Mouse (Mus musculus) gastrocnemius, postnatal 25 days (tissue): Measurements from ENCODE around the gene Nrip1. TPM values are rescaled to one million over a fixed set of nuclear protein-coding genes. Genes with fewer than 3 reads are reported as not detected.

Experiments used
- DNase-seq: peaks from one replicate; pipeline ENCODE4 v3.0.0; 2022
- total RNA-seq, 2 experiments: library from RNA; stranded (reverse); gene quantifications; 1 replicate in 1 of 2; 2 replicates in 1 of 2; pipeline ENCODE4 v1.2.3; 2021

Nrip1 gene
- total RNA-seq, 2 experiments from 2014 or later: 19.2 to 39.4 TPM

DNA sequence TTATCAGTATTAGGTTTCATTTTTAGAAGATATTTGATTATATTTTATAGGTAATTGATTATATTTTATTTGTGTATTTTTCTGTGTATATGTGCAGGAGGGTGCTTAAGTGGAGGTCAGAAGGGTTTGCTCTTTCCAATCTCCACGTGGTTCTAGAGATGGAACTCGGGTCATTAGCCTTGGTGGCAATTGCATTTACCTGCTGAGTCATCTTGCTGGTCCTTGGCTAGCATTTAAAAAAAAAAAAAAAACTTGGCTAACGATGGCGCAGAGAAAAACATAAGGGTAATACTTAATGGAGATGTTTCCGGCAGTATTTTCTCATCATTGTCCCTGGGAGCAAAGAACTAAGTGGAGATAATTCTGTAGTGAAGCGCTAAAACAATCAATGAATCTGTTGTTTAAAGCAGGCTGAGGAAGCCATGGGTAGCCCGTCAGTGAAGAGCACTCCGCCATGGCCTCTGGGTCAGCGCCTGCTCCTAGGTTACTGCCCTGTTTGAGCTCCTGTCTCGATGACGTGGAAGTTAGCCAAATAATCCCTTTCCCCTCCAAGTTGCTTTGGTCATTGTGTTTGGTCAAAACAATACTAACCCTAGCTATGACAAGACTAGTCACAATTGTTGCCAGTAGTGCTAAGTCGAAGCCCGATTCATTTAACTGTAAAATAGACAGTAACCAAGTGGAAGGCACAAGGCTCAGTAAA is 25.8 kb downstream of the Nrip1 start:
- DNase-seq: no peak

DNA sequence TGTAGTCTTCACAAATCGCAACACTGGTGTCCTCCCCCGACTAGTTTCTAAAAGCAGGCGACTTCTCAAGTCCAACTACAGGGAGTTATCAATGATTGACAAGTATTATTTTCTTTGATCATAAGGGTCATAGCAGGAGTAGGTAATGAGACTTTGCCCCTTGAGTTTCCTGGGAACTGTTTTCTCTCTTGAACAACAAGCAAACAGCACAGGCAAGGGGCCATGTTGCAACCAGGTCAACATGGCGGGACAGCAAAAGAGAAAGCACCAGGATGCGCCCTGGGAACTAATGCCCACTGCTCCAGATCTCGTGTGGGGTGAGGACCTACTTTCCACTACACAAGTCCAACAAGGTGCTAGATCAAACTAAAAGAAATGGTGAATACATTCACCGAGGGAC is 27.3 kb downstream of the Nrip1 start:
- DNase-seq: no peak

DNA sequence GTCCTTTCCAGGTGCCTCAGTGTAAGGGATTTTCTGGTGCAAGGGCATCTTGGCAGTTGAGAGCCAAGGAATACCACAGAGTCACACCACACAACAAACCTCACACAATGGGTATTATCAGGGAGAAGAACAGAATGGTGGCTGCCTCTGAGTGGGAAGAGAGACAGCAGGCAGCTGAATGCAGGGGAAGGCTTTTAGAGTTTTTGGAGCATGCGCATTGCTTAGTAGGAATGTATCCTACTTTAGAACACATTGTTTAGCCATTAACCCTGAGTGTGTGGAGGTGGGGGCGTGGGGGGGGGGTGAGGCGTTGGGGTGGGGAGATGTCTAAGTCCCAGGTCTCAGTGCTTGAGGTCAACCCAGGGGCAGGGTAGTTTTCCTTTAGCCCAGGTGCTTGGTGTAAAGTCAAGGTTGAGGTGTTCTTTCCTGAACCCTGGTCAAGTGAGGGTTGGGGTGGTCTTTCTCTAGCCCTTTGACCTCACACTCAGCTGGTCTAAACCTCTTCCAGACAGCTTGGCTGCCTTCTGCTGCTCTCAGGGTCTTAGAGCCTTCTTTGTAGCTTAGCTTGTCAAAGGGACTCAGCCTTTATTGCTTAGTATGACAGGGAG is 28.8 kb downstream of the Nrip1 start:
- no peak for DNase-seq

DNA sequence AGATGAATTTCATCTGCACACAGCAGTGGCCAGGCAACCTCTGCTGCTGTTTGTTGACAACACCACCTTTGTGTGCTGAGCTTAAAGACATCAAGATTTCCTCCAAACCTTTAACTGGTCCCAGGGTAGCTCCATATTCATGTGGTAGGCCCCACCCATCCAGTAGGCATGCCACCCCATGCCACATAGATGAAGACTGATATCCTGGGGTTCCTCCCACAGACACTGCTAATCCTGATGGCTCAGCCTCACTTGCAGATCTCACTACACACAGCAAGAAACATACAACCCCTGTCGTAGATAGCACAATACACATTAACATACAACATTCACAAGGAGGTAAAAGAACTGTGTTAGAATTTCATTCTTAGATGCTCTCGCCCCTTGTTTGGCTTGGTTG is 29.6 kb downstream of the Nrip1 start:
- DNase-seq: no peak

DNA sequence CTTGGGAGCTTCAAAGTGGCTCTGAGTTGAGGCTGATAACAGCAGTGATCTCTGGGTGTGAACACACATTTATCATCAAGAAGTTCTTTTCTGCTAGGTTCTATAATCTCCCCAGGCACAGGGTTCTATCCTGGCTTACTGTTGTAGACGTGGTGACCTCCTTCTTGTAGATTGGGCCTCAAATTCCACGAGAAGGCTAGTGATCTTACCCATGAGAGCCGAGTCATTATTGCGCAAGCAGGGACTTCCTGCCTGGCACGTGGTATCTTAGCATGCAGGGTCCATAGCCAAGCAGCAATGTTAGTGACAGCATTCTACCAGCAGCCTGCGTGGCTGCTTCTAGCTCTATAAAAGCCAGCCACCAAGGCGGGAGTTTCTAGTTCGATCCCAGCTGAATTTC is 32.0 kb downstream of the Nrip1 start:
- no peak for DNase-seq

DNA sequence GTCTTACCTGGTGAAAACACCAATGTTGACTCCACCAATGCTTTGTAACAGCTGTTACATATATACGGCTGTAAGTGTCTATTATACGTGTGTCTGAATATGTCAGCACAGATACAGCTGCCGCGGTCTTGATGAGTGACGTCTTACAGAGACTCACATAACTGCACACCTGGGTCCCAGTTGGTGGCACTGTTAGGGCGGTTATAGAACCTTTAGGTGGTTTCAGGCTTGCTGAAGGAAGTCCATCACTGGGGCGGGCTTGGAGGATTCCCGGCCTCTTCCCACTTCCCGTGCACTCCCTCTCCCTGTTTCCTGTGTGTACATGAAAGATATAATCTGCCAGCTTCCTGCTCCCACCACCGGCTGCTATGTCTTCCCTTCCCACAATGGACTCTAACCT is 34.4 kb downstream of the Nrip1 start:
- no peak for DNase-seq

DNA sequence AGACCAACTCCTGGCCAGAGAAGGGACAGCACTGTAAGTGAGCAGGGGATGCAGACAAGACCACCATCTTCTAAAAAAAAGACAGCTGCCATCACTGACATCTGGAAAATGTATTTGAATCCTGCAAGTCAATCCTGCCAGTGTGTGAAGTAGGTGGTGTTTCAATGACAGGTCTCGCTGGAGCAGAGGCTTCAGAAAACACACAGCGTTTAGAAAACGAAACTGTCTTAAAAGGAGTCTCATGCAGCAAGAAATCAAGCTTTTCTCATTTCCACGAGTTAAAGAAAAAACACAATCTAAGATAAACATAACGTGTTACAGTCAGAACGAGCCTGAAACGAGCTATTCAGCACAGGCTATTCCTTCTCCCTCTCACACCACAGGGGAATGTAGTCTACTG is 36.3 kb downstream of the Nrip1 start:
- no peak for DNase-seq

DNA sequence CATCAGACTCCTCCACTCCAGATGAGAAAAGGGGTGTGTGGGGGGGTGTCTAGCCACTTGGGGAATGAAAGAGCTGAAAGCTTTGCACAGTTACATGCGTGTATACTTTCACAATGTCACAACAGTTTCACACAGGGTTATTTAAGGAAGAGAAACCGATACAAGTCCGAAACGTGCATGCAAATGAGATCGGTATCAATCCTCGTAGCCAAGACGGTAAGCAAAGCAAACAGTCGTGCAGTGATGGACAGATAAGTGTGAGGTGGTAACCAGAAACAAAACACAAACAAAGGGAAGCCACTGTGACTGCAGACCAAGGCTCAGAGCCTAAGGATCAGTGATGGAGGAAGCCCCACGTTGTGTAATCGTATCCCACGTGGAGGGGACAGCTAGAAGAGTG is 36.7 kb downstream of the Nrip1 start:
- no peak for DNase-seq

DNA sequence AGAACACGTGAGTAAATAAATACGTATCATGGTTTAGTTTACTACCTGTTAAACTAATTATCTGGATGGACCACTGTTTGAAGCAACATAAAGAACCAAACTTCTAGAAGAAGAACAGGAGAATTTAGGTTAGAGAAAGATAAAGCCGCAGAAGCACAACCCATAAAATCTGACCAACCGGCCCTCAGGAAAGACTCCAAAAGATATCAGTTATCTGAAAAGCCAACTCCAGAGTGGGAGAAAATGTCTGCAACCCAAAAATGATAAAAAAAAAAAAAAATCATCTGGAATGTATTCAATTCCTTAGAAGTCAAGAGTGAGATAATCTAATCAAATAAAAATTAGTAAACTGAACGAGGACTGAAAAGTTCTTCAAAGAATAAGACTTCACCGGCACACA is 37.7 kb downstream of the Nrip1 start:
- DNase-seq: no peak

DNA sequence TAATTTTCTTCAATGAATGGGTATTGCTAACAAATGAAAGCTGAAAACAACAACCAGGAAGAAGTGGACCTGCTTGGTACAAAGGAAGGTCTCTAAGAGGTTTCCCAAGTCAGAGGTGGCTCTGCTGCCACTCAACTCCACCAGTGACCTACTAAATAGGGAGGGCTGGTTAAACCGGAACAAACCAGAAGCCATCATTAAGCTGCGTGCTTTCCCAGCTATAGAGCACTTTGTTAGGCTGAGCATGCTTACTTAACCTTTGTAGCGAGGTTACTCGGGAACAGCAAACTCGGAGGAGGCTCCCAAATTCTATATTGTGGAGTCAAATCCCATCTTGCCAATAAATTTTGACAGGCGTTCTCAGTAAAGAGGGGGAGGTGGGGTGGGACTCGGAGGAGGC is 41.5 kb downstream of the Nrip1 start:
- no peak for DNase-seq

DNA sequence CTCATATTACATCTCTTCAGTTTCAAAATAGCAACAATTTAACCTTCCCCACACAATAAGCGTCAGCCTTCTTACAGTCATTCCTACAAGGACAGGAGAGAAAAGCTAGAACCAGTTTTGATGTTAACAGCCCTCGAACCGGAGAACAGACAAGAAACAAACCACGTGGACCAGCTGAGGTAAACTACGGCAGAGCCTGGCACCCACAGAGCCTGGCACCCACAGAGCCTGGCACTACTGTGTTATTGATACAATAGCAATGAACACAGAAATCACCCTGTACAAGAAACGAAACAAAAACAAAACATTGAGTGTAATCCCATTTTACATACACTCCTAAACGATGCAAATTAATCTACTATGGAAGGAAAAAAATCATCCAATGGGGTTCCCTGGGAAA is 42.4 kb downstream of the Nrip1 start:
- DNase-seq: no peak

DNA sequence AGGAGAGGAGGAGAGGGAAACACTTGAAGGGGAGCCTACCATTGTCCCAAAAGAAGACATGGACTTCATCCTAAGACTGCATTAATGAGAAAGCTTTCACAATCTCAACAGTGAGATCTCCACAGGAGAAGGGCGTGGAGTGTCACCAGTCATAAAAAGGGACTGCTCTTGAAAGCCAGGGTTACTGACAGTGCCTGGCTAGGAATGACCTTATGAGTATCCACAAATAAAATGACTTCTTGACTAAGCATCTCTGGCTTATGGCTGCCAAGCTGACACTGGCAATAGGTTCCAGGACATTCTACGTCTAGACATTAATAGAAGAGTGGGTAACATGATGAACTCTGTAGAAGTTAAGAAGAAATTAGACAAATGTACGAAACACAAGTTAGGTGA is 48.3 kb downstream of the Nrip1 start:
- DNase-seq: peak; percentile 41

DNA sequence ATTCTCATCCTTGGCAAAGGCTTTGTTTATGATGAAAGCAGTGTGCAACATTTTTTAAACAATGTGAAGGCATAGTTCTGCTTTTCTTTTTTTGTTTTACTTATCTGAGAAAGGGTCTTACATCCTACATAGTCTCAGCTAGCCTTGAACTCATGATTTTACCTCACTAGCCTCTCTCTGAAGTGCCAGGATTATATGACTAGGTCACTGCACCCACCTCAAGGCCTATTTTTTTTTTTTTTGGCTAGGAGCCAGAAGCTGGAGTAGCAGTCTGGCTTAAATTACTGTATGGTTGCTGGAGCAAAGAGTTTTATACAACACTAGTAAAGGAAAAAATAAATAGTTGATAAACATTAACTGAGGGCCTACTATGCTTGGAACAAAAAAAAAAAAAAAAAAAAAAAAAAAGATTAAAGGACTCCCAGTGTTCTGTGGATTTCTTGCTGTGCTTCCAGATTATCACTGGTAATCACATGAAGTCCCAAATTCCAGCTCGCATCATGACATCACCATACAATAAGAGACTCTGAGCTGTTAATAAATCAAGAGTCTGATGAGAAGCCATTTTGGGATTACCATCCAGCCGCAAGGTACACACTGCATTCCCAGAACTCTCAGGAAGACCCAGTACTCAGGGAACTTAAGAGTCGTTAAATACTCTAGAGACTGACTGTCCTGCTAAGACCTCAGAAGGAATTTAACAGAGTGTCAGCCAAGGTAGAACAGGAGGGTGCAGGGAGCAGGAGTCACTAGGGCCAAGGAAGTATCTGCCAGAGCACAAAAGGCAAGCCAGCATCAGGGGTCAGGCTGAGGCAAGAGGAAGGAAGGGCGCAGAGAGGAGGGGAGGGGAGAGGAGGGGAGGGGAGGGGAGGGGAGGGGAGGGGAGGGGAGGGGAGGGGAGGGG is 49.0 kb downstream of the Nrip1 start:
- DNase-seq: peak; percentile 81

DNA sequence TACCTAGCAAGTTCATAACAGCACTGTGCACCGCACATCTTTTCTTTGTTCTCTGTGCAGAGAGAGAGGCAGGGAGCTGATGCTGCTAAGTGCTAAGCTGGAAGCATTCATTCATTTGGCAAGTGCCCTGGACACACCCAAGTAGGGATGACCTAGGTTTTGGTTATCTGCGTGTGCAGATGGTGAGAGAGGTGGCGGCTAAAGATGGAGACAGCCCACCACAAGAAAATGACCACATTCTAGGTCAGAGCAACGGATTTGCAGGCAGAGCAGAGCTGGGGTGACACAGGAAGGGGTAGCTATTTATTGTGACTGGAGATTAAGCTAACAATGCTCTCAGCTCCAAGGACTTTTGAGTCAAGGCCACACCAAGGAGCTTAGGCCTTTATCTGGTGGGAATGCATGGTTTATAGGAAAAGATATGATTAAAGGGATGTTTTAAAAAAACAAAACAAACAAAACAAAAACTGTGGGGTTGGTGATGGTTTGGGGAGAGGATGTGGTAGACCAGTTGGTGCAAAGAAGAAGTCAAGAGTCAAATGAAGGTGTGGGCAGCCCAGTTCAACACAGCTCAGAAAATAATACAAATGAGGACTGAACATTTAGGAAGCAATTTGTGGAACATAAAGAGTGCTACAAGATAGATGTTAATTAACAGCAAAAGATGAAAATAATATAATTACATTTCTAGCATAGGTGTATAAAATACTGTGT is 49.9 kb downstream of the Nrip1 start:
- DNase-seq: no peak

DNA sequence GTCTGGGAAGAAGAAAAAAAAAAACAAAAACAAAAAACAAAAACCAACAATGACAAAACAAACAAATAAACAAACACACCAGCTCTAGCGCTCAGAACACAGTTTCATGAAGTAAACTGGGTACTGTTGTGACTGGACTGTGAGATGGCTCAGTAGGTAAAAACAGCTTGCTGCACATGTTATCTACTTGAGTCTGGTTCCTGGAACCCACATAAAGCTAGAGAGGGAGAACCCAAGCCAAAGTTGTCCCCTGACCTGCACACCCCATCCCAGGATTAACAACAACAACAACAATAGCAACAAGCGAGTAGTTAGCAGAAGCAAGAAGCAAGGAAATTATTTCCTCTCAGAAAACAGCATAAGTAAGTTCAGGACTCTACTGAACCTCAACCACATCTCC is 50.5 kb downstream of the Nrip1 start:
- DNase-seq: no peak

DNA sequence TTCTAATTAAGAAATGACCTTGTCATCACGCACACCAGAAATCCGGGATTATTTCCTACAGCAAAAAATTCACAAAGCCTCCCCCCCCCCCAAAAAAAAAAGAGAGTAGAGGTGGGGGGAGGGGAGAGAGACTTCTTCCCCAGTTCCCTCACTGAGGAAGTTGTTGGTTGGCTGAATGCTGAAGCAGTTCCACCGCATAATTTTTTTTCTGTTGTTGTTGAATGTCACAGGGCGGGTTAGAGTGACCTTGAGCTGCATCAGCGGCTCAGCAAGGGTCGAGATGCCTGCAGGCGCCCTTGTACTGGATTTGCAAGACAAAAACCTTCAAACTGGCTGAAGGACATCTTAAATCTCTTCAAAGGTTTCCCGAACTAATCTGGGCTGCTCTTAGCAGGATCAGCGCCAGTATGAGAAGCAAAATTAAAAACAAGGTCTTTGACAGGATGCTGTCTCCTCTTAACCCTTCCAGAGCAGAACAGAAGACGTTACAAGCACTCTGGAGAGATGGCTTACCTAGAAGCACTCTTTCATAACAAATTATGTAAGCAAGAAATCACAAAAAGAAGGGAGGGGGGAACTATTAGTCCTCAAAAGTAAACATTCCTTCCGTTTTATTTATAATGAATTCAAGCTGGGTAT is 52.0 kb downstream of the Nrip1 start:
- no peak for DNase-seq

DNA sequence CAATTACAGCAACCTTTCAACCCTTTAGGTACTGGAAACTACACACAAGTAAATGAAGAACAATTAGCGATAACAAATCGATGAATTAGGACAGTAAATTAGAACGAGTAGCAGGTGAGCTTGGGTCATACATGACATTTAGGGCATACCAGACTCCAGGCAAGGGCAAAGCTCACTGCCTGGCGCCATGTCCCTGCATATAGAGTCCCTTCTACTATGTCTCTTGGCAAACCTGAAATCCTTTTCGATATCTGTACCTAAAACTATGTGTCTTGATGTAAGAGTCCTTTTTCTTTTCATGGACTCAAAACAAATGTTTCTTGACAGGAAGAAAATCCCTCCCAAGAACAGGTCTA is 53.5 kb downstream of the Nrip1 start:
- no peak for DNase-seq

DNA sequence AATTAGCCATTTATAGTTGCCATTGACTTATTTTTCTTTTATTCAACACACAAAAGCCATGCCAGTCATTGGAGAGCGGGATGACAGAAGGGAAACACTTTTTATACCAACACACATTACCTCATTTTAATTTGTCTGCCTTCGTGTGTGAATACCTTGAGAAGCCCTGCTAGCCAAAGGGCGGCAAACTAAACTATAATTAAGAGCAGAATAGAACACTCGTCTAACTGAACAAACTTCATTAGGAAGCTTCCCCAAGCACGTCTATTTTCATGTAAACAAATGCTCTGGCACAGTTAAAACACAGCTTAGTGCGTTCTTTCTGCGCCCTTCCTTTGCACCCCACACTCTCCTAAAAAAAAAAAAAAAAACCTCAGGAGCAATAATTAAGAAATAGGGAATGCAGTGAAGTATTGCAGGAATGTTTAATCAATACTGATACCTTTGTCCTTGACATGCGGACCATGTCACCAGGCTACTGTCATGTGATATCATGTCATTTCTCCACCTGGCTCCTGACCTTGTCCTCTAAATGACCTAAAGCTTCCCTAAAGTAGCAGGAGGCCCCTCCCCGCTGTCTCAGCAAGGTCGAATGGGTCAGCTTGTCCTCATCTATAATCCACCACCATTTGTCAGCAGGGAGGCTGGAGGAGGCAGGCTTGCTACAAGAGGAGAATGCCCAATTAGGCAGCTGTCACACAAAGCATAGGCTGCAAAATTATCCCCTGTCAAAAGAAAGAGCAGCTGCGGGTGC is 54.1 kb downstream of the Nrip1 start:
- no peak for DNase-seq

DNA sequence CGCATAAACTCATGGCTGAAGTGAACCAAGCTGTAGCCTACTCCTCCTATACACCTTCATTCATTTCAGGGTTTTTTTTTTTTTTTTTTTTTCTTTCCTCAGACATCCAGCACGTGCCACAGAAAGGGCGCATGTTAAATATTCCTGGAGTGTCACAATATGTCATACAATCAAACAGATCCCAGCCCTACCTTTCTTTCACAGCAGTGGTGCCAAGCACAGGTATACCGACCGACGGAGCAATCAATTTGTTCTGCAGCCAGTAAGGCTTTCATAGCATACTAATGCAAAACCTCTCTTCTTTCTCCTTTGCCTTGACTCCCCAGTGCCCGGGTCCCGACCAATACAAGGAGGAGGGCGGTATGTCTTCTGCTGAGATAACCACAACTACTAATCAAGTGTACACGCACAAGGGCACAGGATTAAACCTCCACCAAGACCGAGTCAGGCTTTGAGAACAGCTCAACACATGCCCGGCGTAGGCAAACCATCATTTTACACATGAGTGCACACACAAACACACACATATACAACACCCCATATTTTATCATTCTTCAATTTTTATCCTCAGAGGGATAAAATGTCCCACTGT is 55.2 kb downstream of the Nrip1 start:
- no peak for DNase-seq

DNA sequence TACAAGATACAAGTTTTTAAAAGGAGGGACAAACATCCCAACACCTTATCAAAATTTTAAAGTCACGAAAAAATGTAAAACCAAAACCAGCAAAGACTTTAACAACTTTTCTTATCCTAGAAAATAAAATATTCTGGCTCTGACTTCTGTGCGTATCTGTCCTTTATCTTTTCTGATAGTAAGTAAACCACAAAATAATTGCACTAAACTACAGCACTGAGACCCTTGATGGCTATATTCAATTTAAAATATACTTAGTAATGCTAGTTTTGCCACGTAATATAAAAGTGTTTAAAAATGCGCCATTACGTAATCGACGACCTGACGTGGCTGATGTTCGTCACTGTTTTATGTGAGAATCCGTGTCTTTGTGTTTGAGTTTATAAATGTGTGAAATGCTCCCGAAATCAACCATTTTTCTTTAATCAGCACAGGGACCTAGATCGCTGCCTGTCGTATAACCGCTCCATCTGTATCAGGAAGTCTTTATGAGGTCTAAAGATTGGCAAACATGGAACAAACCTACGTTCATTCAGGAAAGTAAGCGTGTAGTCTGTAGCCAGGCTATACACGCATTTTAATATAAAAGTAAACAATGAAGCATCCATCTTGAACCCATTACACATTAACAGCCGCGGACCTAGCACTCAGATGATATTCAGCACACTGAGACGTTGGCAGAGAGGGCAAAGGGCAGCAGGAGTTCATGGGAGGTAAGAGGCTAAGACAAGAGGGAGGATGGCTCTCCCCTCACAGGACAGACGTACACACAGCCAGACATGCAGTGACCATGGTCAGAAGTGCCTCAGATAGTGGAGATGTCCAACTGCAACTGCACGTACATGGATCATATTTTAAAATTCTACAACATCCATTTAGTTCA is 56.4 kb downstream of the Nrip1 start:
- no peak for DNase-seq
